Mouse (Mus musculus) midbrain, embryonic 16.5 days (tissue): ENCODE measurements at regions not wholly inside any gene's neighbourhood (a gene's known extent, or its start where the extent isn't known, plus 50 kb on each side); places are given as distances from the start of the nearest gene placed in this dataset.

Source experiments
- ATAC-seq: fragments of 200-750 bp; cut with Nextera tagmentation; 2 replicates; pipeline ENCODE4 v1.8.0; 2017; ENCODE audit warnings: moderate TSS enrichment
- H3K27ac ChIP-seq: fragments of 300-500 bp; sonication (generic); 2 replicates; pipeline ENCODE4 v1.5.1; 2014; ENCODE audit warnings: mild to moderate bottlenecking, low read length, mixed read lengths
- H3K27me3 ChIP-seq: fragments of 300-500 bp; sonication (generic); 2 replicates; pipeline ENCODE4 v1.6.1; 2014; ENCODE audit warnings: low read depth, low read length, mixed read lengths; ENCODE audit not compliant: control insufficient read depth, insufficient read depth
- H3K36me3 ChIP-seq: fragments of 300-500 bp; sonication (generic); 2 replicates; pipeline ENCODE4 v1.6.1; 2014; ENCODE audit warnings: mild to moderate bottlenecking, low read length, moderate library complexity, mixed read lengths; ENCODE audit not compliant: control insufficient read depth, insufficient read depth
- H3K4me1 ChIP-seq: fragments of 300-500 bp; sonication (generic); 2 replicates; pipeline ENCODE4 v1.6.1; 2014; ENCODE audit warnings: mild to moderate bottlenecking, low read length, mixed read lengths; ENCODE audit not compliant: control insufficient read depth, insufficient read depth
- H3K4me2 ChIP-seq: fragments of 300-500 bp; sonication (generic); 2 replicates; pipeline ENCODE4 v1.6.1; 2014; ENCODE audit warnings: mild to moderate bottlenecking, low read length, mixed read lengths
- H3K4me3 ChIP-seq: fragments of 300-500 bp; sonication (generic); 2 replicates; pipeline ENCODE4 v1.5.1; 2014; ENCODE audit warnings: low read depth, mild to moderate bottlenecking, low read length, moderate library complexity, mixed read lengths
- H3K9ac ChIP-seq: fragments of 300-500 bp; sonication (generic); 2 replicates; pipeline ENCODE4 v1.6.1; 2014; ENCODE audit warnings: low read depth, low read length, mixed read lengths
- H3K9me3 ChIP-seq: fragments of 300-500 bp; sonication (generic); replicated peaks from 2 replicates; pipeline ENCODE4 v1.6.1; 2014; ENCODE audit warnings: mild to moderate bottlenecking, low read length, mixed read lengths; ENCODE audit not compliant: control insufficient read depth, poor library complexity, severe bottlenecking
- WGBS: fragments of 180-500 bp; shearing (Covaris S2); extraction: QIAGEN DNeasy Blood & Tissue Kit; methylation state at CpG from one replicate; pipeline ENCODE4 v1.1.7; 2014; 5-methylcytosine and 5-hydroxymethylcytosine counted together

- WGBS: 3% methylated on average over 9 of the region's 9 CpGs
- no peak overlapping the region for H3K4me3 ChIP-seq
- no peak for ATAC-seq
Measured at GRCm38 (mm10) chr14:60486278-60486935, 113.3 kb downstream of the Amer2 start.

DNA sequence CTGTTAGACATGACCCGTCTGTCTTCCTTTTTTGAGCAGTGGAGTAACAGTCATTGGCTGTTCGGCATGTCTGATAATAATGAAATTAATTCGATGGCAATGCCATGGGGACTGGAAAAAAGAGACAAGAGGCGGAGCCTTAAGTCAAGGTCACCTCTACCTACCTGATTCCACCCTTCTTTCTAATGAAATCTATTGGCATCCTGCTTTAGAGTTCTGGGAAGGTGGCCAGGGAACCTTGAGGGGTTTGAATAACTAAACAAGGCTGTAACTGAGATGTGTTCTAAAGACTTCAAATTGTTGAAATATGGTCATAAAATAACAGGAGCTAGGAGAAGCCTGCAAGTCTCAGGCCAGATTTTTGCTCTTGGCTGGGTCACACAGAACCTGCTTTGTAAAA lies 116.1 kb downstream of the Amer2 start:
- H3K27me3 ChIP-seq: no peaks in the 10 kb centered on the region

More at GRCm38 (mm10) chr14:60486278-60486935, 113.3 kb downstream of the Amer2 start:
- Histone ChIP-seq H3K4me1 (peaks cover 16% of the 10 kb centered on the region), H3K9me3 (peaks cover 3% of the 10 kb centered on the region; the same call in 1 of the 2 replicates), H3K4me2 (peak overlapping the region; percentile 87; the same call in 1 of the 2 replicates), H3K27me3 (no peaks in the 10 kb centered on the region), H3K27ac (no peak overlapping the region), H3K36me3 (no peaks in the 10 kb centered on the region), H3K9ac (no peak overlapping the region)

DNA sequence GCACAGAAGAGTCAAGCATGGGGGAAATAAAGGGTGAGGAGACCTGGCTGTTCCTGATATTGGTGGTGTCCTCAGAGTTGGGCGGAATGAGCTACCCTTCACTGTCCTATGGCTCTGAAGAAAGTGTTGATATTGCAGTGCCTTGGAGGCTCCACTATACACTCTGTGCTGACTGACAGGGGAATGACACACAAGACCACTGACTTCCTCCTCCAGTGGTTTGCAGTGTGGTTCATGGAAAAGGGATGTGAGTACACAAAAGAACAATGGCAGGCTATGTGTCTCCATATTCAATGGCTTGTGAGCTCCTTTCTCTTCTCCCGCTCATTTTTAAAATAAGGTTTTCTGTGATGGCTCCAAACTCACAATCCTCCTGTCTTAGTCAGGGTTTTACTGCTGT lies 117.8 kb downstream of the Amer2 start:
- no peak for ATAC-seq
- no peaks in the 10 kb centered on the region for H3K36me3 ChIP-seq
- H3K4me2 ChIP-seq: no peak overlapping the region
- H3K9ac ChIP-seq: no peak overlapping the region
- no peaks in the 10 kb centered on the region for H3K27me3 ChIP-seq
- WGBS: 95% methylated on average over 2 of the region's 2 CpGs
- no peaks in the 10 kb centered on the region for H3K9me3 ChIP-seq
- no peak overlapping the region for H3K27ac ChIP-seq
- peaks cover 8% of the 10 kb centered on the region; the same call in 1 of the 2 replicates for H3K4me1 ChIP-seq
- no peak overlapping the region for H3K4me3 ChIP-seq

More for the DNA sequence above, 116.1 kb downstream of the Amer2 start:
- ATAC-seq: no peak
- no peak overlapping the region for H3K27ac ChIP-seq
- no peaks in the 10 kb centered on the region for H3K9me3 ChIP-seq
- no peak overlapping the region for H3K4me2 ChIP-seq
- H3K4me1 ChIP-seq: peaks cover 16% of the 10 kb centered on the region
- H3K4me3 ChIP-seq: no peak overlapping the region
- 92% methylated on average over 4 of the region's 4 CpGs for WGBS
- no peak overlapping the region for H3K9ac ChIP-seq
- no peaks in the 10 kb centered on the region for H3K36me3 ChIP-seq

GRCm38 (mm10) chr14:60495441-60495840 lies 122.4 kb downstream of the Amer2 start:
- 91% methylated on average over 5 of the region's 5 CpGs for WGBS
- Histone ChIP-seq H3K9ac (no peak overlapping the region), H3K27me3 (no peaks in the 10 kb centered on the region), H3K4me2 (no peak overlapping the region), H3K27ac (no peak overlapping the region), H3K4me3 (no peak overlapping the region), H3K36me3 (no peaks in the 10 kb centered on the region), H3K4me1 (no peaks in the 10 kb centered on the region), H3K9me3 (no peaks in the 10 kb centered on the region)
- ATAC-seq: no peak

DNA sequence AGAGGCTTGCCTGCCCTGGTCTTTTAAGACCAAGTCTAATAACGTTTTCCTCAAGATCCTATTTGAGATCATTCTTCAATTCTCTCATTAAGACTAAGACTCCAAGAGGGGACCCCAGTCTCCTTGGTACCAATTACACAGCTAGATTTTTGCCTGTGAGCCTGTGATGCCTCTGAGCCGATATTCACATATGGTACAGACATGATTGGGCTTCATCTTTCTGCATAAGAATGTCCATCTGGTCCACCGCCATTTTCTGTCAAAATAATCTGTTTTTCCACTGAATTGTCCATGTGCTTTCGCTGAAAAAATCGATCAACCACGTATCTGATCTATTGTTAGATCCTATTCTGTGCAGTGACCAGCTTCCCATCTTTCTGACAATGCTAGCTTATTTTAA lies 129.5 kb downstream of the Amer2 start:
- Histone ChIP-seq H3K9me3 (no peaks in the 10 kb centered on the region), H3K4me1 (no peaks in the 10 kb centered on the region), H3K4me3 (no peak overlapping the region), H3K27me3 (no peaks in the 10 kb centered on the region), H3K36me3 (no peaks in the 10 kb centered on the region), H3K4me2 (no peak overlapping the region), H3K27ac (no peak overlapping the region), H3K9ac (no peak overlapping the region)
- no peak for ATAC-seq
- 76% methylated on average over 6 of the region's 6 CpGs for WGBS

- no peaks in the 10 kb centered on the region for H3K9me3 ChIP-seq
- no peaks in the 10 kb centered on the region for H3K27me3 ChIP-seq
- no peak overlapping the region for H3K4me3 ChIP-seq
- ATAC-seq: no peak
- no peak overlapping the region for H3K27ac ChIP-seq
- no peak overlapping the region for H3K4me2 ChIP-seq
- 93% methylated on average over 6 of the region's 6 CpGs for WGBS
- no peaks in the 10 kb centered on the region for H3K36me3 ChIP-seq
- H3K9ac ChIP-seq: no peak overlapping the region
- no peaks in the 10 kb centered on the region for H3K4me1 ChIP-seq
Measured at GRCm38 (mm10) chr14:60505066-60505465, 128.7 kb upstream of the Spata13 start.

DNA sequence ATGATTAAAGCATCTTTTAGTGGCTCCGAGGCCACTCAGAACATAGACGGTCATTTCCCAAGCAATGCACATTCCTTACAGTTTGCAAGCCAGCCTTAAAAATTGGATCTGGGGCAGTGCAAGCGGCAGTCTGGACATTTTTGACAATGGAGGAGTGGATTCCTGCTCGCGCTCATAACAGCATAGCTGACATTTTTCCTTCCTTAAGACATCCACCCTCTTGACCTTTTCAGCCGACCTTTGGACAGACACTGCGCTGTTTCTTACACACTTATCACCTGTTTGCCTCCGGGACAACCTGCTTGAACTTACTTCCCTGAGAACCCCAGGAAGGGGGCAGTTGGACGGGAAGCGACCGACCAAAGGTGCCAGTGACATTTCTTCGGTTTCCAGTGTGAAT lies 127.5 kb upstream of the Spata13 start:
- no peak overlapping the region for H3K4me3 ChIP-seq
- WGBS: 91% methylated on average over 12 of the region's 12 CpGs

GRCm38 (mm10) chr14:60513560-60513959 lies 120.2 kb upstream of the Spata13 start:
- Histone ChIP-seq H3K9me3 (no peaks in the 10 kb centered on the region), H3K4me3 (no peak overlapping the region), H3K36me3 (no peaks in the 10 kb centered on the region), H3K4me1 (no peaks in the 10 kb centered on the region), H3K27ac (no peak overlapping the region), H3K4me2 (no peak overlapping the region), H3K27me3 (no peaks in the 10 kb centered on the region), H3K9ac (no peak overlapping the region)
- WGBS: 30% methylated on average over 8 of the region's 8 CpGs
- no peak for ATAC-seq

More for the DNA sequence above, 127.5 kb upstream of the Spata13 start:
- Histone ChIP-seq H3K36me3 (no peaks in the 10 kb centered on the region), H3K9ac (no peak overlapping the region), H3K27ac (no peak overlapping the region), H3K4me2 (no peak overlapping the region), H3K27me3 (no peaks in the 10 kb centered on the region), H3K9me3 (no peaks in the 10 kb centered on the region), H3K4me1 (no peaks in the 10 kb centered on the region)
- ATAC-seq: no peak

DNA sequence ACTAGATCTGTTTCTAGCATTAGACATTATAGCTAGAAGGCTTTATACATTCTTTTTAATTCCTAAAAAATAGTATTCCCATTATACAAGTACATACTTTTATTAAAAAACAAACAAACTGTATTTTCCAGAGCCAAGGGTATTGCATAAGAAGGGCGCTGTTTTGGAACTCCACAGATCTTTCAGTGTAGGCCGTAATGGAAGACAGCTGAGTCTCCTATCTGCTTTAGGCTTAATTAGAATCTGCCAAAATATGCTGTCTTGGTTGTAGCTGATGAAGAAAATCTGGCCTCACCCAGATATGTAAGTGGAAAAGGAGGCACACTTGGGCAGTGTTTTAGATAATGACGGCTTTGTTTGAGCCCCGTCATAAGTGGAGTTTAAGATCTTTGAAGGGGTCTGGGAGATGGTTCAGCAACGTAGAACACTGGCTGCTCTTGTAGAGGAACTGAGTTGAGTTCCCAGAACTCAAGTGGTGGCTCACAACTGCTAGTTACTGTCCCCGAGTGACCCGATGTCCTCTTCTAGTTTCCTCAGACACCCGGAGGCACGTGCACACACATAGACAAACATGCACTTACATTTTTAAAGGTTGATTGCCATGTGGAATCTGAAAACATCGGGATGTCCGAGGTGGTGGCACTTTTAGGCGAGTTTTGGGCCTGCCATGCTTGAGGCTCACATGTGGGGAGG lies 118.6 kb upstream of the Spata13 start:
- Histone ChIP-seq H3K4me3 (no peak overlapping the region), H3K27me3 (no peaks in the 10 kb centered on the region), H3K27ac (no peak overlapping the region), H3K9me3 (no peaks in the 10 kb centered on the region), H3K4me2 (no peak overlapping the region), H3K9ac (no peak overlapping the region), H3K36me3 (no peaks in the 10 kb centered on the region), H3K4me1 (no peaks in the 10 kb centered on the region)
- WGBS: 89% methylated on average over 12 of the region's 12 CpGs
- no peak for ATAC-seq
